Mouse (Mus musculus): ENCODE measurements around the gene Etfdh. TPM values are rescaled to one million over a fixed set of nuclear protein-coding genes. Genes with fewer than 3 reads are reported as not detected.

The Etfdh gene
- total RNA-seq (2021): 10 to 100 TPM; 30.3 to 33.4 TPM
- long read RNA-seq, experiment 1, transcript Etfdh-201 (13 exons, 2,377 nt): major isoform, 18 of 22 reads
- long read RNA-seq, experiment 1, partial matches to known transcripts: 1 of 22 reads
- long read RNA-seq, experiment 1, other reads (novel, unspliced or antisense): 2 of 22 reads
- long read RNA-seq, experiment 2, transcript Etfdh-201 (13 exons, 2,377 nt): major isoform, 29 of 35 reads
- long read RNA-seq, experiment 2, partial matches to known transcripts: 4 of 35 reads
- long read RNA-seq, experiment 2, other reads (novel, unspliced or antisense): 1 of 35 reads

- DNase-seq (ENCODE audit: low spot score in 2 of 2): peak; percentile 55 to 72
Observed at GRCm38 (mm10) chr3:79629416-79629730, at the start of gene Etfdh. Gene Etfdh, minus strand, starts transcription at chr3:79629500.

- no peak for DNase-seq (ENCODE audit: low spot score in 2 of 2)
Observed at GRCm38 (mm10) chr3:79676411-79676810, 47.1 kb upstream of the Etfdh start.

GRCm38 (mm10) chr3:79674641-79675040 is 45.3 kb upstream of the Etfdh start:
- no peak for DNase-seq (ENCODE audit: low spot score in 2 of 2)

- peak; percentile 61 to 86 for DNase-seq (ENCODE audit: low spot score in 2 of 2)
Observed at GRCm38 (mm10) chr3:79673082-79673481, 43.8 kb upstream of the Etfdh start.

- DNase-seq (ENCODE audit: low spot score in 2 of 2): no peak
Observed at GRCm38 (mm10) chr3:79672188-79672587, 42.9 kb upstream of the Etfdh start.

- DNase-seq (ENCODE audit: low spot score in 2 of 2): no peak
Observed at GRCm38 (mm10) chr3:79670556-79670955, 41.3 kb upstream of the Etfdh start.

GRCm38 (mm10) chr3:79664787-79665408 is 35.6 kb upstream of the Etfdh start:
- DNase-seq (ENCODE audit: low spot score in 2 of 2): peak; percentile 38 to 73

- no peak for DNase-seq (ENCODE audit: low spot score in 2 of 2)
Observed at GRCm38 (mm10) chr3:79656682-79657081, 27.4 kb upstream of the Etfdh start.

GRCm38 (mm10) chr3:79652129-79652528 is 22.8 kb upstream of the Etfdh start:
- no peak for DNase-seq (ENCODE audit: low spot score in 2 of 2)

- DNase-seq (ENCODE audit: low spot score in 2 of 2): peak; percentile 93 to 98
Observed at GRCm38 (mm10) chr3:79628561-79629415, 512 bp downstream of the Etfdh start, which contains the start of gene 4930579G24Rik. Gene 4930579G24Rik, plus strand, starts transcription at chr3:79629079.

GRCm38 (mm10) chr3:79628182-79628560 is 1.1 kb downstream of the Etfdh start:
- no peak for DNase-seq (ENCODE audit: low spot score in 2 of 2)

- peak in 1 of 2 experiments; percentile 20 for DNase-seq (ENCODE audit: low spot score in 2 of 2)
Observed at GRCm38 (mm10) chr3:79627484-79628181, 1.7 kb downstream of the Etfdh start.

GRCm38 (mm10) chr3:79609886-79610285 is 19.4 kb downstream of the Etfdh start:
- DNase-seq (ENCODE audit: low spot score in 2 of 2): no peak

- DNase-seq (ENCODE audit: low spot score in 2 of 2): no peak
Observed at GRCm38 (mm10) chr3:79595468-79595867, 33.8 kb downstream of the Etfdh start.

GRCm38 (mm10) chr3:79591793-79592471 is 37.4 kb downstream of the Etfdh start:
- no peak for DNase-seq (ENCODE audit: low spot score in 2 of 2)

- DNase-seq (ENCODE audit: low spot score in 2 of 2): peak; percentile 72 to 83
Observed at GRCm38 (mm10) chr3:79590863-79591792, 38.2 kb downstream of the Etfdh start, which contains the start of gene Ppid. Gene Ppid, plus strand, starts transcription at chr3:79591342.

- DNase-seq (ENCODE audit: low spot score in 2 of 2): no peak
Observed at GRCm38 (mm10) chr3:79589671-79590070, 39.6 kb downstream of the Etfdh start.

GRCm38 (mm10) chr3:79586804-79587203 is 42.5 kb downstream of the Etfdh start:
- peak; percentile 90 to 94 for DNase-seq (ENCODE audit: low spot score in 2 of 2)

GRCm38 (mm10) chr3:79579891-79580575 is 49.3 kb downstream of the Etfdh start:
- no peak for DNase-seq (ENCODE audit: low spot score in 2 of 2)
